Mouse (Mus musculus) ZHBTc4 (cell line): ENCODE measurements at regions not wholly inside any gene's neighbourhood (a gene's known extent, or its start where the extent isn't known, plus 50 kb on each side); places are given as distances from the start of the nearest gene placed in this dataset.
A peak's percentile ranks its signal among the peaks of the same experiment; 100 is the strongest.

Experiments
- DNase-seq: peaks from one replicate; pipeline ENCODE4 v3.0.0-alpha.2; 2011; ENCODE audit warnings: low read depth, low spot score

GRCm38 (mm10) chr7:36940611-36941010 lies 242.7 kb downstream of the Tshz3 start:
- DNase-seq: no peak

- peak; percentile 6 for DNase-seq
These were observed 247.3 kb downstream of the Tshz3 start for GRCm38 (mm10) chr7:36945024-36945815.

- DNase-seq: no peak
These were observed 251.6 kb downstream of the Tshz3 start for GRCm38 (mm10) chr7:36949511-36949910.

- no peak for DNase-seq
These were observed 257.5 kb downstream of the Tshz3 start for GRCm38 (mm10) chr7:36955376-36955775.

GRCm38 (mm10) chr7:36958255-36958654 lies 260.3 kb downstream of the Tshz3 start:
- DNase-seq: no peak

GRCm38 (mm10) chr7:36971772-36972171 lies 273.9 kb downstream of the Tshz3 start:
- DNase-seq: no peak

- no peak for DNase-seq
These were observed 275.9 kb downstream of the Tshz3 start for GRCm38 (mm10) chr7:36973654-36974320.

GRCm38 (mm10) chr7:36974573-36974972 lies 276.7 kb downstream of the Tshz3 start:
- DNase-seq: peak; percentile 56

GRCm38 (mm10) chr7:36975475-36975874 lies 277.6 kb downstream of the Tshz3 start:
- DNase-seq: peak; percentile 20

- DNase-seq: no peak
These were observed 279.9 kb downstream of the Tshz3 start for GRCm38 (mm10) chr7:36977819-36978218.

GRCm38 (mm10) chr7:36989380-36989779 lies 291.5 kb downstream of the Tshz3 start:
- DNase-seq: no peak

GRCm38 (mm10) chr7:37004601-37005000 lies 306.7 kb downstream of the Tshz3 start:
- DNase-seq: no peak

- DNase-seq: peak; percentile 78
These were observed 307.8 kb downstream of the Tshz3 start for GRCm38 (mm10) chr7:37005701-37006100.

- DNase-seq: peak; percentile 21
These were observed 309.0 kb downstream of the Tshz3 start for GRCm38 (mm10) chr7:37006921-37007320.

GRCm38 (mm10) chr7:37011180-37011754 lies 313.3 kb downstream of the Tshz3 start:
- peak; percentile 17 for DNase-seq

- DNase-seq: peak; percentile 49
These were observed 322.2 kb downstream of the Tshz3 start for GRCm38 (mm10) chr7:37020078-37020477.

GRCm38 (mm10) chr7:37024501-37025025 lies 326.6 kb downstream of the Tshz3 start:
- no peak for DNase-seq

GRCm38 (mm10) chr7:37064582-37065458 lies 366.9 kb downstream of the Tshz3 start:
- DNase-seq: no peak

- no peak for DNase-seq
These were observed 379.8 kb downstream of the Tshz3 start for GRCm38 (mm10) chr7:37077698-37078097.

- no peak for DNase-seq
These were observed 380.2 kb downstream of the Tshz3 start for GRCm38 (mm10) chr7:37078140-37078539.

- DNase-seq: no peak
These were observed 391.8 kb downstream of the Tshz3 start for GRCm38 (mm10) chr7:37089726-37090125.
